Comparison of ENCODE assay signal across 9 mouse cellular contexts in genomic region chr10:7600647-7601046, GRCm38 (mm10). TPM values are rescaled to one million over a fixed set of nuclear protein-coding genes. Genes with fewer than 3 reads are reported as not detected.
DNase-seq lines count a peak whose midpoint lies in the region; ATAC-seq and TF ChIP-seq lines count a peak whose summit lies in the region.
"Had no signal": no experiment of that assay in that cellular context is flagged by ENCODE, and none has a peak within 500 bp of the region (broad histone marks: within the 10 kb centered on the region; RNA-seq: fewer than 3 reads in every experiment).

No protein-coding gene starts in this region.

- intact Hi-C loops in heart, postnatal 14 days (cut with DNase I) = loop anchor here (2.0 kb wide), 2 partner anchors 130 to 268 kb away; no protein-coding TSS in a partner anchor

- DNase-seq in ES-E14 (ENCODE audit: low read depth, low spot score) = no peak
- DNase-seq in adrenal gland, postnatal 4 days (ENCODE audit: low spot score in 2 of 2) = peak; percentile 40 to 53
- peak; percentile 72 to 83 for DNase-seq in heart, postnatal 14 days
- DNase-seq in layer of hippocampus, adult 9-11 months = peak; percentile 55
- peak; percentile 58 for DNase-seq in right cerebral cortex, postnatal 25 days
- DNase-seq in urinary bladder, postnatal 4 days (ENCODE audit: low spot score in 2 of 2) = peak; percentile 45 to 79

- no peaks in the 10 kb centered on the region for H3K9me3 ChIP-seq in ES-E14 (ENCODE audit: control insufficient read depth, insufficient read depth, low read depth, low read length)
- H3K9me3 ChIP-seq: limb, embryonic 12.5 days had no signal

- no peak overlapping the region for H3K9ac ChIP-seq in ES-E14 (ENCODE audit: insufficient read depth, low read depth, low read length, poor library complexity, severe bottlenecking)
- H3K9ac ChIP-seq: limb, embryonic 12.5 days had no signal

- H3K4me3 ChIP-seq in ES-E14 (ENCODE audit: insufficient read depth in 1 of 2, low read depth in 1 of 2, low read length in 2 of 2, poor library complexity in 1 of 2, severe bottlenecking in 1 of 2) = no peak overlapping the region
- H3K4me3 ChIP-seq: limb, embryonic 12.5 days had no signal

- peaks cover 0 to 2% of the 10 kb centered on the region in 2 experiments; a peak in 1 of 4 replicates for H3K4me1 ChIP-seq in ES-E14 (ENCODE audit: control insufficient read depth in 2 of 2, insufficient read depth in 2 of 2, low read length in 2 of 2, poor library complexity in 1 of 2)
- H3K4me1 ChIP-seq: limb, embryonic 12.5 days had no signal

- peak; percentile 86 for ATAC-seq in erythroblast, adult 5-6 weeks (replicated peaks; ENCODE audit: low FRiP score, poor library complexity, severe bottlenecking)
- ATAC-seq in megakaryocyte progenitor cell, adult 5-6 weeks (replicated peaks; ENCODE audit: poor library complexity) = peak; percentile 97

- in situ Hi-C loops in ES-E14 (cut with MboI; ENCODE audit: low sequenced_read_pairs in 2 of 2, unreplicated experiment in 2 of 2) = no loop called here

- no peak overlapping the region for H3K27ac ChIP-seq in ES-E14 (ENCODE audit: insufficient read depth, low read depth, low read length, poor library complexity, severe bottlenecking)
- H3K27ac ChIP-seq: limb, embryonic 12.5 days had no signal

- peaks cover 14% of the 10 kb centered on the region; the same call in 1 of the 2 replicates for H3K36me3 ChIP-seq in ES-E14 (ENCODE audit: control insufficient read depth, insufficient read depth, low read length, poor library complexity, severe bottlenecking)
- H3K36me3 ChIP-seq: limb, embryonic 12.5 days had no signal

TF ChIP-seq in ES-E14, 5 proteins besides CTCF, POLR2A, EP300 and RAD21:
- 0 out of 2 replicates have a peak, but pooled peaks have one; percentile 4 for TF ChIP-seq MAFK (IDR thresholded peaks at IDR 0.05; ENCODE audit: insufficient read depth, low read depth, low read length)
- TF ChIP-seq ZNF384 (IDR thresholded peaks at IDR 0.05; ENCODE audit: low read depth, low read length) = no peak
- peak; percentile 27; the same call in 1 of the 2 replicates for TF ChIP-seq ZC3H11A (IDR thresholded peaks at IDR 0.05; ENCODE audit: borderline replicate concordance, low read depth, low read length)

RNA-seq across cellular contexts. Expression of gene Lrp11, which starts 11.0 kb away (rescaled TPM):
- 25.6 and 44.0 TPM in 2 replicates for total RNA-seq in ES-E14 (2012; rRNA removed)
- total RNA-seq in adrenal gland, postnatal 4 days (2021) = 10 to 100 TPM; 20.9 to 23.9 TPM
- 4.0 TPM in 1 of 2 replicates, not detected in the other for total RNA-seq in erythroblast, adult 5-6 weeks (2015; ENCODE audit: low replicate concordance)
- not detected in 2 replicates for total RNA-seq in erythroblast, adult 5-6 weeks (2017; ENCODE audit: low replicate concordance)
- total RNA-seq in heart, postnatal 14 days (2021) = 1 to 10 TPM; 2.1 TPM
- 0.69 and 1.1 TPM in 2 replicates for total RNA-seq in megakaryocyte progenitor cell, adult 5-6 weeks (2015)
- total RNA-seq in megakaryocyte progenitor cell, adult 5-6 weeks (2017) = 0.83 and 2.5 TPM in 2 replicates
